Mouse (Mus musculus) C2C12 (cell line): ENCODE measurements around the gene Rbms3.

Experiments
- CTCF ChIP-seq: IDR thresholded peaks from one replicate; pipeline ENCODE4 v1.5.1; 2011; ENCODE audit not compliant: control insufficient read depth, insufficient read depth, insufficient read length
- USF1 ChIP-seq: IDR thresholded peaks from one replicate; pipeline ENCODE4 v1.6.1; 2011; ENCODE audit warnings: low read depth, mild to moderate bottlenecking, control low read depth, moderate library complexity

DNA sequence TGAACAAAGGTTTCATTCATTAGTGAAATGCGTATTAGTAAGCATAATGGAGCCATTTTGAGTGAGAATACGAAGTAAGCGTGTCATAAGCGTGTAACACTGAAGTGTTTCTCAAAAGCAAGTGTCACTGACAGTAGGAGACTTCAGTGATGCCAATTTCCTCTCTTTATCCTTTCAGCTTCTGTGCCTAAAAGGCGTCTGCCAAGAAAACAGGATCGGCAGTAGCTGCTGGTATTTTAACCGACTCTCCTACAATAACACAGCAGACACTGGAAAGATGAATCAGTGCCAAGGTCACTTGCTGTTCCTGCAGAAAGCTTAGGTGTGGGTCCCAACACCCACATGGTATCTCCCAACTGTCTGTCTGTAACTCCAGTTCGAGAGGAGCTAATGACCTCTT lies 985.1 kb downstream of the Rbms3 start:
- TF ChIP-seq CTCF (no peak), USF1 (no peak)
